8 mouse cellular contexts compared by ENCODE assay signal in the genomic region with DNA sequence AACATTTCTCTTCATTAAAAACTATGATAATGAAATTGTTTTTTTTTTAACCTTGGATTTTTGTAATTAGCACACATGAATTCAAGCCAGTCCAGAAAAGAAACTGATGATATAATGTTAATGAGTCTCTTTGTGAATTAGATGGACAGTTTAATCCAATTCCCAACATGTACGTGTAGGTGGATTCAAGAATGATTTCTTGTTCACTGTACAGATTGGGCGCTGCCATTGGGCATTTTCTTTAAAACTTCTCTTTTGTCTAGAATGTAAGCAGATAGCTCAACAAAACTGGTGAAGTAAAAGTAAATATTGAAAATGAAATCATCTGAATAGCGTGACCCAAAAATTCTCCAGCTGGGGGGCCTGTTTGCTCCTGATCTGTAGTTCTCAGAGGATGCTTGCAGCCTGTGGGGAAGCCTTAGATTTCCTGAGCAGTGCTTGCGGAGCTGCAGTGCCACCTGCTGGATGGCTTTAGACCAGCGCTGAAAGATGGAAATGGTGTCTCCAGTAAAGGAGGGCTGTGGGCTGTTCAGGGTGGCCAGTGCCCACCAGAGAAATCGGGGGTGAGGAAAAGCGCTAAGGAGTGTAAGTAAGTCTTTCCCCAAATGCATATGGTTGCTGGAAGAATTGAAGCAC. TPM values are rescaled to one million over a fixed set of nuclear protein-coding genes. Genes with fewer than 3 reads are reported as not detected.
DNase-seq lines count a peak whose midpoint lies in the region; ATAC-seq lines count a peak whose summit lies in the region.

No protein-coding gene starts in this region.

- DNase-seq in R1 (ENCODE audit: low read depth, low spot score), result peak; percentile 75
- peak; percentile 78 for DNase-seq in cerebellum, adult 9-11 months
- DNase-seq in frontal cortex, postnatal 10 days (ENCODE audit: low spot score in 2 of 2), result peak; percentile 53 to 78
- peak; percentile 61 for DNase-seq in hindlimb bud, embryonic 11.5 days (ENCODE audit: extremely low spot score, low read depth, low spot score)
- DNase-seq in left cerebral cortex, adult 18-20 months (ENCODE audit: low spot score in 2 of 2), result peak; percentile 81 to 86
- peak; percentile 86 to 88 for DNase-seq in right cerebral cortex, postnatal 10 days (ENCODE audit: low spot score in 2 of 2)
- peak; percentile 27 for DNase-seq in urinary bladder, postnatal 10 days (ENCODE audit: low spot score)

- peak; percentile 99 for ATAC-seq in megakaryocyte progenitor cell, adult 5-6 weeks (replicated peaks; ENCODE audit: poor library complexity)

RNA-seq across cellular contexts. Expression of gene Spred1, which starts 59.2 kb away (rescaled TPM):
- total RNA-seq in left cerebral cortex, adult 18-20 months (2021), result 100 to 1,000 TPM; 169 to 186 TPM
- total RNA-seq in megakaryocyte progenitor cell, adult 5-6 weeks (2015), result 18.0 and 21.3 TPM in 2 replicates
- 16.9 and 23.3 TPM in 2 replicates for total RNA-seq in megakaryocyte progenitor cell, adult 5-6 weeks (2017)

Comparison
In these comparisons a context has a peak if more than half of its experiments do, and no peak if none do; other contexts are left out.
1. Peak in every context shown above with its lines: DNase-seq and ATAC-seq.
2. DNase-seq: peak in every context shown above with its lines; median percentile 87 in right cerebral cortex, postnatal 10 days; 84 in left cerebral cortex, adult 18-20 months; 78 in cerebellum, adult 9-11 months; 75 in R1; 66 in frontal cortex, postnatal 10 days; 61 in hindlimb bud, embryonic 11.5 days; 27 in urinary bladder, postnatal 10 days.
3. RNA of gene Spred1, which starts 59.2 kb away (total RNA-seq): 169 to 186 TPM in left cerebral cortex, adult 18-20 months; 16.9 to 23.3 TPM in megakaryocyte progenitor cell, adult 5-6 weeks; every median in the first group is over 4 times any median in the second.